Mouse (Mus musculus) thymus, postnatal 10 days (tissue): Measurements from ENCODE around the gene Fgf15.
A peak's percentile ranks its signal among the peaks of the same experiment; 100 is the strongest.

Experiments
- DNase-seq, 2 experiments: peaks; one replicate each; pipeline ENCODE4 v3.0.0; 2021; ENCODE audit warnings: low spot score in 2 of 2

Fgf15 gene

GRCm38 (mm10) chr7:144931778-144932177 lies 35.4 kb downstream of the Fgf15 start:
- DNase-seq: peak in 1 of 2 experiments; percentile 63

GRCm38 (mm10) chr7:144932389-144932937 lies 36.1 kb downstream of the Fgf15 start:
- no peak for DNase-seq

DNA sequence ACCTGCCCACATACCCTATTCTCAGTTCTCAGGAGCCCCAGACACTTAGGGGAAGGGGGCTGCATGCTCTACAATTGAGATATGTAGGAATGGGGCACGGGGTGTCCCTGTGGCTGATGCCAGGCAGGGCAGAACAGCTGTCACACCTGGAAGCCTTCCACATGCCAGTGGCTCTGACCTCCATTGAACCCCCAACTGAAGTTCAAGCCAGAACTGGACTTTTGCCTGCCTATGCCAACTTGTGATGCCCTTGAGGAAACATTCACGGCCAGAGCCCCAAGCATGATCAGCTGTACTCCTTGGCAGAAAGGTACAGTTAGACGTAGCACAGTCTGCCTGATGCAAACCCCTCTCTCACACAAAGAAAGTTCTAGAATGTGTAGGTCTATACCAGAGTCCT lies 37.0 kb downstream of the Fgf15 start:
- DNase-seq: no peak

GRCm38 (mm10) chr7:144933796-144934195 lies 37.5 kb downstream of the Fgf15 start:
- DNase-seq: no peak

GRCm38 (mm10) chr7:144934901-144935300 lies 38.6 kb downstream of the Fgf15 start:
- no peak for DNase-seq

DNA sequence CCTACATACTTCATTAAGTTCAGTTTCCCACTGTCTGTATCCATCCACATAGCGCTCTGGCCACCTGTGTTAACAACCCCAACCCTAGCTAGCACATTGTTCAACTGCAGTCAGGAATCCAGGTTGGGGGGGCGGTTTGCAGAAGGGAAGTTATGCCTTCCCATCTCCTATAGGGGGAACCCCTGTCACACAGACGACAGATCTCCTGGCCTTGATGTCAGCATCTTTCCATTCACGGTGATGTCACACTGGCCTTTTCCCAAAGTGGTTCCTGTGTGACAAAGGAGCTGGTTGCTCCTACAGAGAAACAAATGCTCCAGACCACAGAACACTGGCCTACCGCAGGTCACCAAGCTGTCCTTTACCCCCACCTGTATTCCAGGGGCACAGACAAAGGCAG lies 39.2 kb downstream of the Fgf15 start:
- DNase-seq: no peak

DNA sequence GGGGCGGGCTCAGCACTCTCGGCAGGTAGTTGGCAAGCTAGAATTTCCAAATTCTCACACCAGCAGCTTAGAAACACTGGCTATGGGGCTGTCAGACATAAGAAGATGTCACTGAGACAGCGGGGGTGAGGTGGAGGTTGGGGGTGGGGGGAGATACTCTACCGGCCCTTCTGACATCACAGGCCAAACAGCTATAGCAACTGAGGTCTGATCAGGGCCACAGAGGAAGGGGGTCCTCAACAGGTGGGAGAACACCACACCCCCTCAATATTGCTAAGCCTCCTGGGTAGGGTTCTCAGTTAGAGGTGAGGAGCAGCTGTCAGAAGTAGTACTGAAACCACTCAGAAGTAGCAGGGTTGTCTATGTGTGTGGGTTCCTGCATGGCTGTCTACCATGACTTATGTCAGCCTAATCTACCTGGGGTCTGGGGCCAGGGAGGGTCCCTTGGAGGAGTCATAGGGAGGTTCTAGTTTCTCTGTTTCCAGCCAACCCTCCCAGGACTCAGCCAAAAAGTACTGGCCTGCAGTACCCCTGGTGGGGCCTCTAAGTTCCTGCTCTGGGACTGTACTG lies 40.1 kb downstream of the Fgf15 start:
- DNase-seq: no peak

- DNase-seq: peak; percentile 70 to 88
These were observed 41.2 kb downstream of the Fgf15 start for GRCm38 (mm10) chr7:144937490-144937889.

DNA sequence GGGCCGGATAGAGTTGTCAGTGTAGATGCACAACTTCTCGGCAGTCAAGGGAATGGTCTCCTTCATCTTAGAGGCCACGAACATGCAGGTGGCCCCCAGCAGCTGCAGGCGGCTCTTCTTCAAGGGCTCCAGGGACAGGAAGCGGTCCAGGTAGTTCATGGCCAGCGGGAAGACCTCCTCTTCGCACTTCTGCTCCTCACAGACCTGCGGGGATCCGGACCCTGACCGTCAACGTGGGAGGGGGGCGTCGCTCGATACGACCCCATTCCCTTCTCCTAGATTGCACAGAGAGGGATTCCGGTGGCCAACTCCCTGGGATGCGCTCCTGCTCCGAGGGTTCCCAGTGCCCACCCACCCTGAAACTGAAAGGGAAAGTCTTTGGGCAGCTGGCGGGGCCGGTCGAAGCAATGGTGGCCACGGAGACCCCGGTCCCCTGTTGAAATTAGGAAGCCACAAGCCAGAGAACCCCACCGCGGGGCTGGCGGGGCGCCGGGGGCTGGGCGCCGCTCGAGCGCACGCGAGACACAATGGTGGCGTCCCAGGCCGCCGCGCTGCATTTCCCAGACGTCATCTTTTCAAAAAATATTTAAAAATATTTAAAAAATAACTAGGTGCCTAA lies 41.7 kb downstream of the Fgf15 start:
- DNase-seq: no peak

- no peak for DNase-seq
These were observed 42.5 kb downstream of the Fgf15 start for GRCm38 (mm10) chr7:144938661-144939343.

GRCm38 (mm10) chr7:144939344-144940002 lies 43.1 kb downstream of the Fgf15 start, which contains the start of gene Ccnd1:
TSS of gene Ccnd1 (minus strand) at chr7:144939925.
- DNase-seq: peak in 1 of 2 experiments; percentile 33

DNA sequence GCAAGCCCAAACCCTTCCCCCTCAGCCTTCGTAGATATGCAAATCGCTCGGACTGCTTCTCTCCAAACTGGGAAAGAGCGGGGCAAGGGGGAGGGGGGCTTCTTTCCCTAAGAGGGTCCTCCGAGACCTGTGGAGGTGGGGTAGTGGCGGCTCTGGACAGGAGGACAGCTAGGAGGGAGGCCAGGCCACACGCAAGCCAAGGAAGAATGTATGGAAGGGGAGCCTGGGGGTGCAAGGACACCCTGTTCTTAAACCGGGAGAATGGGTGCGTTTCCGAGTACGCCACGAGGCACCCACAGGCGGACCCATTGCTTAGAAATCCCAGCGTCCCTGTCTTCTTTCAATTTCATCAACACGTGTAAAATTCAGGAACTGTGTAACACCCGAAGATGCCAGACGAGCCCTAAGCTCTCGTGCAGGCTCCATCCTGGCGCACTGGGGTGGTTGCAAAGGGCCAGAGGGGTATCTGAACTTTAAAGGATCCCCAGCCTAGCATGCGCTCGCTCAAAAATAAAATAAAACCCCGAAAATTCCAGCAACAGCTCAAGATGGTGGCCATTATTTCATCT lies 43.8 kb downstream of the Fgf15 start:
- DNase-seq: no peak

- no peak for DNase-seq
These were observed 44.3 kb downstream of the Fgf15 start for GRCm38 (mm10) chr7:144940585-144940984.

DNA sequence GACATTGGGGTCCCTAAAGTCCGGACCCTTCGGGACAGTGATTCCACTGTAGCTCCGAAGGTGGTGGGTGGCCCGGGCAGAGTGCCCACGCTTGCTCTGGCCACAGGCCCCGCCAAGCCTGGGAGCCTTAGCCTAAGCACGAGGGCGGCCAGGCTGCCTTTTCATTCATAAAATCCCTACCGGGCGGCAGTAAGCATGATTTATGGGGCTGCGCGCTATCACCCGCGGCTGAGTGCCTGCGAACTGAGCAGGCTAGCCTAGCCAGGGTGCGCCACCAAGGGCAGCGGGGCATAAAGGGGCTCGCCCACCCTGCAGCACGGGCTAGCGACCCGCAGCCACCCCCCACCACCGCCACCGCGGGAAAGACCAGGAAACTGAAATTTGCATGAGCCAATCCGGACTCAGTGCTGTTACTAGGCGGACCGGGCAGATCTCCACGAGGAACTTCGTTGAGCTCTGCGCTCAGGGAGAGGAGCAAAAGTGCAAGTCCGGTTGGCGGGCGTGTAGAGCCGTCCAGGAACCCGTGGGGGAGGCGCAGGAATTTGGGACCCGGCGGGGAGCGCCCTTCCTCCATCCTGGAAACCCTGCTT lies 45.0 kb downstream of the Fgf15 start:
- DNase-seq: peak in 1 of 2 experiments; percentile 34

DNA sequence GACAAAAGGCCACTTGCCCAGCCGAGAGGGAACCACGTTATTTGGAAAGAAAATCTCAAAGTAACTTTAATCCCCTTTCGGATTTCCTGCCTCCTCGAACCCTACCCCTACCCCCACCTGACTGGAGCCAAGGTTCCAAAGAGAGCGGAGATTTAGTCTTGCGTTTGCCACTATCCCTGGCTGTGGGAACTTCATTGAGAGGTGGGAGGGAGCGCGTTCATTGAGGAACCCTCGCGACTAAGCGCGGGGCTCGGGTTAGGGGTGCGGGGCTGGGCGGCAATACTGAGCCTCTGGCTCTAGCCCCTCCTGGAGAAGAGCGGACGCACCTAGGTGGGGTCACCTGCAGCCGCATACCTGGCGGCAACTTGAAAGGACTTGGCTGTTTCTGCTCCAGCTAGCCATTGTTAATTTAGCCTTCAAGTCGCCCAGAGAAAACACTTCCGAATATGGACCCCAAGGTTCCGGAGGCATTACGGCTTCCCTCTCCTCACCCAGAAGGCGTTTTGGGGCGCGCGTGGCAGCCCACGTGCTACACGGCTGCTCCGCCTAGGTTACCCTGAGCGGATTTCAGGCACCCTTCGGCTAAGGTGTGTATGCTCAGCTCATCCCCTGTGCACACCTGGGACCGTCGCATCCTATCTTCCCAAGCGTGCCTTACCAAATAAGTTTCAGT lies 45.9 kb downstream of the Fgf15 start:
- no peak for DNase-seq

DNA sequence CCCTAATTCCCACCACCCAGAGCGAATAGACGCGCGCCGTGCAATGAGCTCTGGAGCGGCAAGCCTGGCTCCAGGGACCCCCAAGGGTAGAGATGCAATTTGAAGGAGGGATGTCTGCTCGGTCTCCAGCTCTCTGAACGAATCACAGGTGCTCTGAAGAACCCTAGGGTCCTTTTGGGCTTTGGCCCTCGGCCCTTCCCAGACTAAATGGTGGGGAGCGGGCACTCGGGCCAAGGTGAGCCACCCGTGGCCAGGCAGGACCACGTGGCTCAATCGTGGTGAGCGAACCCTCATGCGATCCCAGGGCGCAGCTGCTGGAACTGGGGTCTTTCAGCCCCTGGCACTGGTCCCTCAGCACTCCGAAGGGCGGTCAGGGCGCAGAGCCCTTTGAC lies 46.4 kb downstream of the Fgf15 start:
- no peak for DNase-seq

GRCm38 (mm10) chr7:144943254-144943653 lies 46.9 kb downstream of the Fgf15 start:
- DNase-seq: peak in 1 of 2 experiments; percentile 61
